Mouse (Mus musculus) liver, postnatal 0 days (tissue): ENCODE measurements around the gene Hoxa3.

Experiments
- CTCF ChIP-seq: sonication (generic); IDR thresholded peaks from 2 replicates; pipeline ENCODE4 v1.5.1; 2016; ENCODE audit warnings: antibody characterized with exemption, low read depth
- EP300 ChIP-seq: IDR thresholded peaks from 2 replicates; pipeline ENCODE4 v1.6.1; 2016; ENCODE audit warnings: antibody characterized with exemption, low read depth, mild to moderate bottlenecking

DNA sequence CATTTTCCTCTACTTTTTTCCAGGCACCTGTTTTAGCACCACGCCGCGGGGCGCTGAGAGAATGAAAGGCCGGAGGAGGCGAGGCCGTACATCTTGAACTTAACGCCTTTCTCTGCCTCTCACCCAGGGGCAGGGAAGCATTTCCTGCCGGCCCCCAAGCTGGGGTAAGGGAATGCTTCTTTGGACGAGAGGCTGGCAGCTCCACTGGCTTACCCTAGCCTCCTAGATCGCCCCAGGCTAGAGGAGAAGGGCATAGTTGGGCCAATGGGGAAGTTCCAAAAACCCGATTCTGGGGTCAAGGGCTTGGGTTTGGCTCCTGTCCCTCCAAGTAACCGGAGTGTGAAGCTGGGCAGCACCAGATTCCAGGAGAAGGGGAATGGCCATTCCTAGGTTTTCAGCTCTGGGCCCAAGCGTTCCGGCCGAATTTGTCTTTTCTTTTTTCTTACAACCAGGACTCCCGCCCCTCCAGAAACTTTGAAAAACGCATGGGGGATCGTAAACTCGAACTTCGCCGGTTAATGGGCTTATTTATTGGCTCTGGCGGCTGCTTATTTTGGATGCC lies 19.9 kb upstream of the Hoxa3 start:
- TF ChIP-seq CTCF (no peak), EP300 (no peak)
